Mouse (Mus musculus) left cerebral cortex, adult 11 months (tissue): ENCODE measurements around the gene Gm45716.

Source experiments
- DNase-seq: peaks from one replicate; pipeline ENCODE4 v3.0.0; 2022; ENCODE audit warnings: low spot score

Gm45716 gene

GRCm38 (mm10) chr11:90214246-90214645 is 26.8 kb downstream of the Gm45716 start:
- DNase-seq: no peak

- DNase-seq: no peak
Observed at GRCm38 (mm10) chr11:90220022-90220645, 32.7 kb downstream of the Gm45716 start.

GRCm38 (mm10) chr11:90220750-90221149 is 33.3 kb downstream of the Gm45716 start:
- DNase-seq: no peak

GRCm38 (mm10) chr11:90224914-90225470 is 37.5 kb downstream of the Gm45716 start:
- no peak for DNase-seq

GRCm38 (mm10) chr11:90227000-90227922 is 39.8 kb downstream of the Gm45716 start:
- DNase-seq: no peak

GRCm38 (mm10) chr11:90228251-90228949 is 40.9 kb downstream of the Gm45716 start:
- no peak for DNase-seq

- no peak for DNase-seq
Observed at GRCm38 (mm10) chr11:90229800-90230199, 42.3 kb downstream of the Gm45716 start.

- DNase-seq: no peak
Observed at GRCm38 (mm10) chr11:90230671-90231070, 43.2 kb downstream of the Gm45716 start.

- no peak for DNase-seq
Observed at GRCm38 (mm10) chr11:90231631-90232030, 44.1 kb downstream of the Gm45716 start.

- no peak for DNase-seq
Observed at GRCm38 (mm10) chr11:90232685-90233084, 45.2 kb downstream of the Gm45716 start.

GRCm38 (mm10) chr11:90235221-90235620 is 47.7 kb downstream of the Gm45716 start:
- no peak for DNase-seq

- DNase-seq: no peak
Observed at GRCm38 (mm10) chr11:90237616-90238015, 50.1 kb downstream of the Gm45716 start.

- DNase-seq: no peak
Observed at GRCm38 (mm10) chr11:90238657-90239056, 51.2 kb downstream of the Gm45716 start.

GRCm38 (mm10) chr11:90240652-90241330 is 53.3 kb downstream of the Gm45716 start:
- no peak for DNase-seq

- no peak for DNase-seq
Observed at GRCm38 (mm10) chr11:90241874-90242273, 54.4 kb downstream of the Gm45716 start.

GRCm38 (mm10) chr11:90243300-90243699 is 55.8 kb downstream of the Gm45716 start:
- no peak for DNase-seq

- no peak for DNase-seq
Observed at GRCm38 (mm10) chr11:90245630-90246029, 58.1 kb downstream of the Gm45716 start.

GRCm38 (mm10) chr11:90246676-90247075 is 59.2 kb downstream of the Gm45716 start:
- DNase-seq: no peak

- DNase-seq: no peak
Observed at GRCm38 (mm10) chr11:90247793-90248192, 60.3 kb downstream of the Gm45716 start.

- DNase-seq: peak; percentile 98
Observed at GRCm38 (mm10) chr11:90249025-90249650, 61.7 kb downstream of the Gm45716 start, which contains the start of gene Mmd. Gene Mmd (plus strand): TSS chr11:90249456.

- no peak for DNase-seq
Observed at GRCm38 (mm10) chr11:90249701-90250141, 62.2 kb downstream of the Gm45716 start.
